Mouse (Mus musculus) brain, embryonic 18.5 days (tissue): ENCODE results near the gene Wipi2.

Source experiments
- DNase-seq: peaks from one replicate; pipeline ENCODE4 v3.0.0-alpha.2; 2012; ENCODE audit warnings: low read depth, low spot score

The Wipi2 gene

GRCm38 (mm10) chr5:142630224-142630623 lies 2.7 kb downstream of the Wipi2 start:
- no peak for DNase-seq

GRCm38 (mm10) chr5:142637823-142638222 lies 10.3 kb downstream of the Wipi2 start:
- DNase-seq: no peak

GRCm38 (mm10) chr5:142640088-142640487 lies 12.6 kb downstream of the Wipi2 start:
- no peak for DNase-seq

GRCm38 (mm10) chr5:142641331-142642051 lies 14.0 kb downstream of the Wipi2 start:
- DNase-seq: no peak

- no peak for DNase-seq
Observed at GRCm38 (mm10) chr5:142648162-142648561, 20.7 kb downstream of the Wipi2 start.

GRCm38 (mm10) chr5:142649460-142650050 lies 22.1 kb downstream of the Wipi2 start:
- DNase-seq: no peak

- DNase-seq: no peak
Observed at GRCm38 (mm10) chr5:142650390-142650789, 22.9 kb downstream of the Wipi2 start.

GRCm38 (mm10) chr5:142650794-142651497 lies 23.4 kb downstream of the Wipi2 start:
- no peak for DNase-seq

- no peak for DNase-seq
Observed at GRCm38 (mm10) chr5:142652266-142652665, 24.8 kb downstream of the Wipi2 start.

GRCm38 (mm10) chr5:142660656-142661434 lies 33.3 kb downstream of the Wipi2 start:
- DNase-seq: no peak

GRCm38 (mm10) chr5:142667921-142668320 lies 40.4 kb downstream of the Wipi2 start:
- no peak for DNase-seq

- no peak for DNase-seq
Observed at GRCm38 (mm10) chr5:142668556-142669263, 41.2 kb downstream of the Wipi2 start.

GRCm38 (mm10) chr5:142669726-142670125 lies 42.2 kb downstream of the Wipi2 start:
- no peak for DNase-seq

GRCm38 (mm10) chr5:142673082-142673481 lies 45.6 kb downstream of the Wipi2 start:
- DNase-seq: no peak

GRCm38 (mm10) chr5:142678141-142678571 lies 50.7 kb downstream of the Wipi2 start:
- no peak for DNase-seq

- DNase-seq: no peak
Observed at GRCm38 (mm10) chr5:142679065-142679464, 51.6 kb downstream of the Wipi2 start.

- no peak for DNase-seq
Observed at GRCm38 (mm10) chr5:142681911-142682310, 54.4 kb downstream of the Wipi2 start.

GRCm38 (mm10) chr5:142682529-142682928 lies 55.0 kb downstream of the Wipi2 start:
- no peak for DNase-seq

GRCm38 (mm10) chr5:142688866-142689265 lies 61.4 kb downstream of the Wipi2 start:
- DNase-seq: no peak

- no peak for DNase-seq
Observed at GRCm38 (mm10) chr5:142690343-142690742, 62.8 kb downstream of the Wipi2 start.

GRCm38 (mm10) chr5:142692248-142692647 lies 64.8 kb downstream of the Wipi2 start, which contains the start of gene Slc29a4:
TSS of gene Slc29a4 (plus strand) at chr5:142692512.
- DNase-seq: no peak
